ENCODE assay signal across 21 mouse cellular contexts in genomic region chr1:193550761-193551160, GRCm38 (mm10).
DNase-seq lines count a peak whose midpoint lies in the region; ATAC-seq and TF ChIP-seq lines count a peak whose summit lies in the region.
"Had no signal": no experiment of that assay in that cellular context is flagged by ENCODE, and none has a peak within 500 bp of the region (broad histone marks: within the 10 kb centered on the region; RNA-seq: fewer than 3 reads in every experiment).

No protein-coding gene starts in this region.

- peak; percentile 35 for DNase-seq in embryo, embryonic 10 days (ENCODE audit: low spot score)
- no peak for DNase-seq in embryo, embryonic 11 days
- no peak for DNase-seq in embryonic facial prominence, embryonic 10.5 days (ENCODE audit: low spot score)
- DNase-seq in limb, embryonic 10.5 days (ENCODE audit: low spot score): no peak
- no peak for DNase-seq in kidney, adult 2 months
- no peak for DNase-seq in gastrocnemius, postnatal 25 days
- no peak for DNase-seq in midbrain, embryonic 14.5 days
- DNase-seq: adrenal gland, postnatal 36 days; cerebellum, postnatal 36 days; gastrocnemius, postnatal 36 days; heart, postnatal 4 days; kidney, adult 18-20 months; lung, postnatal 4 days; right cerebral cortex, adult 18-20 months had no signal

- no peaks in the 10 kb centered on the region for H3K36me3 ChIP-seq in embryonic facial prominence, embryonic 10.5 days (replicated peaks)
- no peaks in the 10 kb centered on the region for H3K36me3 ChIP-seq in limb, embryonic 10.5 days
- H3K36me3 ChIP-seq in stomach, embryonic 15.5 days: no peaks in the 10 kb centered on the region
- no peaks in the 10 kb centered on the region for H3K36me3 ChIP-seq in kidney, adult 2 months (ENCODE audit: control insufficient read depth, insufficient read depth, low read length)
- no peaks in the 10 kb centered on the region for H3K36me3 ChIP-seq in midbrain, embryonic 14.5 days (ENCODE audit: control insufficient read depth, insufficient read depth, low read length)
- H3K36me3 ChIP-seq: forebrain, embryonic 10.5 days; heart, embryonic 10.5 days had no signal

- H3K9me3 ChIP-seq in embryonic facial prominence, embryonic 10.5 days: no peaks in the 10 kb centered on the region
- H3K9me3 ChIP-seq in limb, embryonic 10.5 days (replicated peaks): no peaks in the 10 kb centered on the region
- H3K9me3 ChIP-seq in stomach, embryonic 15.5 days: no peaks in the 10 kb centered on the region
- H3K9me3 ChIP-seq in midbrain, embryonic 14.5 days (ENCODE audit: control insufficient read depth, low read length): no peaks in the 10 kb centered on the region
- H3K9me3 ChIP-seq: forebrain, embryonic 10.5 days; heart, embryonic 10.5 days had no signal

- TF ChIP-seq POLR2A in kidney, adult 2 months (IDR thresholded peaks at IDR 0.05; ENCODE audit: low read depth, low read length): no peak

- H3K9ac ChIP-seq in stomach, embryonic 15.5 days: no peak overlapping the region
- no peak overlapping the region for H3K9ac ChIP-seq in midbrain, embryonic 14.5 days (replicated peaks; ENCODE audit: low read length)
- H3K9ac ChIP-seq: hindbrain, embryonic 14.5 days had no signal

- H3K4me3 ChIP-seq in embryonic facial prominence, embryonic 10.5 days: no peak overlapping the region
- no peak overlapping the region for H3K4me3 ChIP-seq in limb, embryonic 10.5 days
- H3K4me3 ChIP-seq in stomach, embryonic 15.5 days (replicated peaks): no peak overlapping the region
- no peak overlapping the region for H3K4me3 ChIP-seq in kidney, adult 2 months (ENCODE audit: insufficient read depth, low read depth, low read length)
- H3K4me3 ChIP-seq in midbrain, embryonic 14.5 days (replicated peaks; ENCODE audit: low read depth, low read length): no peak overlapping the region
- H3K4me3 ChIP-seq: forebrain, embryonic 10.5 days; heart, embryonic 10.5 days had no signal

- 38% methylated on average over 2 of the region's 2 CpGs for WGBS in embryonic facial prominence, embryonic 10.5 days
- WGBS in limb, embryonic 10.5 days: 10% methylated on average over 2 of the region's 2 CpGs
- WGBS in stomach, embryonic 15.5 days: 25% methylated on average over 2 of the region's 2 CpGs
- WGBS in kidney, adult 2 months: 52% methylated on average over 2 of the region's 2 CpGs
- 52% methylated on average over 2 of the region's 2 CpGs for WGBS in midbrain, embryonic 14.5 days

- no peak for ATAC-seq in stomach, embryonic 15.5 days (ENCODE audit: insufficient read depth, low FRiP score, low read depth)
- ATAC-seq in midbrain, embryonic 14.5 days (ENCODE audit: low FRiP score, low TSS enrichment): no peak
- ATAC-seq: forebrain, embryonic 16.5 days; inflammation-experienced regulatory T-cells, adult 6 months had no signal

- H3K27me3 ChIP-seq in embryonic facial prominence, embryonic 10.5 days (replicated peaks; ENCODE audit: low read depth, poor library complexity, severe bottlenecking): no peaks in the 10 kb centered on the region
- H3K27me3 ChIP-seq in limb, embryonic 10.5 days (ENCODE audit: low read depth, poor library complexity, severe bottlenecking): no peaks in the 10 kb centered on the region
- no peaks in the 10 kb centered on the region for H3K27me3 ChIP-seq in stomach, embryonic 15.5 days (replicated peaks)
- no peaks in the 10 kb centered on the region for H3K27me3 ChIP-seq in kidney, adult 2 months (replicated peaks; ENCODE audit: control insufficient read depth, insufficient read depth, low read length)
- no peaks in the 10 kb centered on the region for H3K27me3 ChIP-seq in midbrain, embryonic 14.5 days (ENCODE audit: control insufficient read depth, insufficient read depth, low read length)

- peaks cover 28% of the 10 kb centered on the region for H3K4me1 ChIP-seq in embryonic facial prominence, embryonic 10.5 days
- peaks cover 35% of the 10 kb centered on the region for H3K4me1 ChIP-seq in limb, embryonic 10.5 days
- H3K4me1 ChIP-seq in stomach, embryonic 15.5 days: no peaks in the 10 kb centered on the region
- no peaks in the 10 kb centered on the region for H3K4me1 ChIP-seq in kidney, adult 2 months (ENCODE audit: control insufficient read depth, insufficient read depth, low read length)
- no peaks in the 10 kb centered on the region for H3K4me1 ChIP-seq in midbrain, embryonic 14.5 days (ENCODE audit: control insufficient read depth, insufficient read depth, low read length)

- no peak for TF ChIP-seq CTCF in kidney, adult 2 months (conservative IDR thresholded peaks at IDR 0.05; ENCODE audit: insufficient read depth, insufficient read length, low read depth, low read length)

- no peak overlapping the region for H3K4me2 ChIP-seq in stomach, embryonic 15.5 days
- no peak overlapping the region for H3K4me2 ChIP-seq in midbrain, embryonic 14.5 days (ENCODE audit: low read length)
- H3K4me2 ChIP-seq: hindbrain, embryonic 14.5 days had no signal

- peak overlapping the region; percentile 41; the same call in 1 of the 2 replicates for H3K27ac ChIP-seq in embryonic facial prominence, embryonic 10.5 days (replicated peaks)
- peak overlapping the region; percentile 67 for H3K27ac ChIP-seq in limb, embryonic 10.5 days
- H3K27ac ChIP-seq in stomach, embryonic 15.5 days: peak overlapping the region; percentile 44; the same call in 1 of the 2 replicates
- no peak overlapping the region for H3K27ac ChIP-seq in kidney, adult 2 months (ENCODE audit: insufficient read depth, low read depth, low read length)
- H3K27ac ChIP-seq in midbrain, embryonic 14.5 days (replicated peaks; ENCODE audit: low read depth, low read length): no peak overlapping the region
- H3K27ac ChIP-seq: forebrain, embryonic 10.5 days; heart, embryonic 10.5 days; hindbrain, embryonic 14.5 days; kidney, postnatal 0 days had no signal

Comparison
In these comparisons a context has a peak if more than half of its experiments do, and no peak if none do; other contexts are left out.
1. H3K27ac ChIP-seq: peak in embryonic facial prominence, embryonic 10.5 days (single experiment), limb, embryonic 10.5 days (single experiment) and stomach, embryonic 15.5 days (single experiment); none in kidney, adult 2 months (single experiment) and midbrain, embryonic 14.5 days (single experiment).